Mouse (Mus musculus) CD4-positive, CD25-positive, alpha-beta regulatory T cell, adult 4 months (primary cell): Measurements from ENCODE around the gene Lyl1. TPM values are rescaled to one million over a fixed set of nuclear protein-coding genes. Genes with fewer than 3 reads are reported as not detected.

Experiments used
- ATAC-seq: one replicate; pipeline ENCODE4 v1.8.0; 2017
- polyA plus RNA-seq, 2 experiments: library from polyadenylated mRNA; unstranded; fragments of 100-300 nt; shearing (Covaris generic); gene quantifications; one replicate each; pipeline ENCODE4 v1.2.1; 2017

Gene Lyl1
- polyA plus RNA-seq, 2 experiments from 2014 or later = 2.0 to 2.6 TPM

GRCm38 (mm10) chr8:84668731-84669485 lies 32.3 kb upstream of the Lyl1 start:
- ATAC-seq = no peak

DNA sequence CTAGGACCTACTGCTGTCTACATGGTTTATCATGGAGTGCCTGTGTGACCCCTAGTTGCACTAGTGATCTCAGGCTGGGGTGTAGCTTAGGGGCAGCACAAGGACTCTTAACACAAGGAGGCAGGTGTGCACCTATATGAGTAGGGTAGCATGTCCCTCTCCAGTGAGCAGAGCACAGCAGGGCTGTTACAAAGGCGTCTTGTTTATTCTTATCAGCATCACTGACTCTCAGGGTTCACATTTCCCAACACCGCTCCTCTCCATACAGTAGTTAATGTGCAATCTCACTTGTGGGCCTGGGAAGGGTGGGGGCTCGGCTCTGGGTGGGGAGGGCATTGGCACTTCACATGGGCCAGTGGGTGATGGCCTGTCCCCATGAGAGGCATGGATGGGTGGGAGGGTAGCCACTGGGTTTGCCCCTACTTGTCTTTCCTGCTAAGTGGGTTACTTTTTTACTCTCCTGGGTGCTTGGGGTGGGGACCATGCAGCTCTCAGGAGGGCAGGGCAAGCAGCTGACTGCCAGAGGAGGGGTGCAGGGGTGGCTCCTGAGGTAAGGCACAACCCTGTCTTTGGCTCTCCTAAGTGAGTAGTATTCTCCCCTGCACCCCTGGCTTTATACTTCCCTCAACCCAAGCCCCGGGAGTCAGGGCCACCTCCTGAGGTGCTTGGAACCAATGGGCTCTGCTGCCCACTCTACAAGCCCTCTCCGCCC lies 30.8 kb upstream of the Lyl1 start:
- ATAC-seq = peak; percentile 34

GRCm38 (mm10) chr8:84677305-84677704 lies 24.0 kb upstream of the Lyl1 start:
- ATAC-seq = no peak

DNA sequence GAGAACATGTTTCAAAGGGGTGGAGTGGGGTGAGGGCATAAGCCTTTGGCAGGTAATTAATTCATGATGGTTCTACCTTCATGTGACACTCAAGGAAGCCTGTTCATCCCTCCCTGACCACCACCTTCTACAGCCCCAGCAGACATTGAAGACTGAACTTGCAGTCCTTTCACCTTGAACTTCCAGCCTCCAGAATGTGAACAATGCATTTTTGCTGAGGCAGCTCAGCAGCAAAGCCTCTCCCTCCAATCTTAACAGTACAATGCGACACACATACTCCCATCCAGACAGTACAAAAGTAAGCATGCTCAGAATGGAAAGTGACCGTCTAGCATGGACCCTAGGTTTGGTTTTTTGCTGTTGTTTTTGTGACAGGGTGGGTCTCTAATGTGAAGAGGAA lies 19.8 kb upstream of the Lyl1 start:
- no peak for ATAC-seq

GRCm38 (mm10) chr8:84682257-84682656 lies 19.0 kb upstream of the Lyl1 start:
- ATAC-seq = no peak

- ATAC-seq = no peak
Observed at GRCm38 (mm10) chr8:84684537-84684936, 16.7 kb upstream of the Lyl1 start.

DNA sequence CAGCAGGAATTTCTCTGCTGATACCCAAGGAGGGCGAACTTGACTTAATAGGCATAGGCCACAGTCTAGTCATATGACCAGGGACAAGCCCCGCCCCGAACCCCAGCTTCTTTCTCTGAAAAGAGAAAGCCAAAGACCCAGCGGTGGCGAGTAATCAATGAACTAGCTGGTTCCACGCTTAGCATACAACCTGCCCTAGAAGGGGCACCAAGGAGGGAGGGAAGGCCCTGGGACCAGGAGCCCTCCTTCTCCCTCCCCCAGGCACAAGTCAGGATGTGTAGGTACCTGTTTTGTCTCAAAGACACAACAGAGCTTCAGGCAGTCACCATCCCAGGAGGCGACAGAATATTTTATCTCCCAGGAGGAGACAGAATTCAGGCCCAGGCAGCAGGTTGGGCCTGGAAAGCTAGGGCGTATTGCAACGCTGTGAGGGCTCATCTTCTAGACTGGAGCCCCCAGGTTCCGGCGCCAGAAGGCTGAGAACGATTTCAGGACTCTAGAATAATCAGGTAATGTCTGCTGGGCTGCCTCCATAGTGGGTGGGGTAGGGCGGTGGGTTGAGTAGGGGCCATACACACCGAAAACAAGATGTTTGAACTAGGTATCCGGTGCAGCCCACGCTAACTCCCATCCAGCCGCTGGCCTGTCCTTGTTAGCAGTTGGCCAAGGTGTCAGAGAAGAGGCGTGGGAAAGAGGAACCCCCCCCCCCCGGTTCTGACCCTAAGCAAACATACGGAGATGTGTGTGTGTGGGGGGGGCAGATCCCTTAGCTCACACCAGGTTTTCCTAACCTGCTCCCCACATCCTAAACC lies 14.9 kb upstream of the Lyl1 start, which contains the start of gene Trmt1:
Gene Trmt1 (plus strand): TSS at position 117 of the 812 bp plus-strand sequence.
- ATAC-seq = no peak

DNA sequence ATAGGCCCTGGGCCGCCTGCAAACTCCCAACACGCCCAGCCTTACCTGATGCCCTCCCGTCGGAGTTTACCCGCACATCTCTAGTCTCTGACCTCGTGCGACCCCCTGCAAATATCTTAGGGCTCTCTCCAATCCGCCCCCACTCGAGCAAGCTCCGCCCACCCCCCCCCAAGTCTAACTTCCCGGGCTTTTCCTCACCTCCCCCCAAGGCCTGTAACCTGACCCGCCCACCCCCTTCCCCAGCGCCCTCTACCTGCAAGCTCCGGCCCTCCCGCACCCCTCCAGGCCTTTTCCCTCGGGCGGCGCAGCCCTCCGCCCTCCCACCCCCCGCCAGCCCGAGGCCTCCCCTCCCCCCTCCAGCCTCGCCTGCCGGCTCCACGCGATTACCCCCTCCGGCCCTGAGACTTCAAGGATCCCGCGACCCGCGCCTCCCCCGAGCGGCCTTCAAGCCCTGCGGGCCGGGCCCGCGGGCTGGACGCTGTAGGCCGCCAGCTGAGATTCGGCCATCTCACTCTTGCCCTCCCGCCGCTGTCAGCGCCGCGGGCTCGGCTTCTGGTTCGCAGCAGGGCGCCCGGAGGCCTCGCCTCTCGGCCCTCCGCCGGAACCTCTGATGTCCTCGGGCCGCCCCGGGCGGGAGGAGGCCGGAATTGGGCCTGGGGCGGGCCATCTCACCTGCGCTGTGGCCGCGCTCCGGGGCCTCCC lies 14.1 kb upstream of the Lyl1 start:
- no peak for ATAC-seq

- peak; percentile 81 for ATAC-seq
Observed at GRCm38 (mm10) chr8:84687705-84688100, 13.6 kb upstream of the Lyl1 start, which contains the start of gene Nacc1. Nacc1 (minus strand) TSS chr8:84687862.

- peak; percentile 81 for ATAC-seq
Observed at GRCm38 (mm10) chr8:84689091-84689915, 12.0 kb upstream of the Lyl1 start.

DNA sequence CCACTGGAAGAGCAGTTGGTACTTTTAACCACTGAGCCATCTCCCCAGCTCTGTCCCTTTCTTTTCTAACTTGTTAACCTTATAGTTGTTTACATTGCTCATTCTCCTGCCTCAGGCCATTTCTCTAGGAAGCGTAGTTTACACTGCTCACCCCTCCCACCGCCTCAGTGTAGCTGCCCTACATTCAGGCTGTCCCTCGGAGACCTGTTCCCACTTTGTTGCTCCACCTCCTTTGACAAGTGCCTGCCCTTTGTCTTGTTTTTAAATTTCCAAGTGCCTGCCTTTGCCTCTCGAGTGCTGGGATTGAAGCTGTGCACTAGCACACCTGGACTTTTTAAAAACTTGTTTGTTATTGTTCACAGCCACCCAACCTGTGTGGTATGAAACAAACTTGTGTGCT lies 7.9 kb upstream of the Lyl1 start:
- no peak for ATAC-seq

DNA sequence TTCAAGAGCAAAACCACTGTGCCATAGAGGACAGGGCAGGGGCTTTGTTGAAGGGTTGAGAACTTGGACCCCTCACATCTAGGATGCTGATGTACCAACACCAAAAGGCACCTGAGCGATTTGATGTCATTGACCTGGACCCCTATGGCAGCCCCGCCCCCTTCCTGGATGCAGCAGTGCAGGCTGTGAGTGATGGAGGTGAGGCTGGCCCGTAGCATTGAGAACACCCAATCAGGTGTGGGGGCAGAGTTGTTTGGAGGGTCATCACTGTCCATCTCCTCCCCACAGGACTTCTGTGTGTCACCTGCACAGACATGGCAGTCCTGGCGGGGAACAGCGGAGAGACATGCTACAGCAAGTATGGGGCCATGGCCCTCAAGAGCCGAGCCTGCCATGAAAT lies 6.1 kb upstream of the Lyl1 start:
- no peak for ATAC-seq

DNA sequence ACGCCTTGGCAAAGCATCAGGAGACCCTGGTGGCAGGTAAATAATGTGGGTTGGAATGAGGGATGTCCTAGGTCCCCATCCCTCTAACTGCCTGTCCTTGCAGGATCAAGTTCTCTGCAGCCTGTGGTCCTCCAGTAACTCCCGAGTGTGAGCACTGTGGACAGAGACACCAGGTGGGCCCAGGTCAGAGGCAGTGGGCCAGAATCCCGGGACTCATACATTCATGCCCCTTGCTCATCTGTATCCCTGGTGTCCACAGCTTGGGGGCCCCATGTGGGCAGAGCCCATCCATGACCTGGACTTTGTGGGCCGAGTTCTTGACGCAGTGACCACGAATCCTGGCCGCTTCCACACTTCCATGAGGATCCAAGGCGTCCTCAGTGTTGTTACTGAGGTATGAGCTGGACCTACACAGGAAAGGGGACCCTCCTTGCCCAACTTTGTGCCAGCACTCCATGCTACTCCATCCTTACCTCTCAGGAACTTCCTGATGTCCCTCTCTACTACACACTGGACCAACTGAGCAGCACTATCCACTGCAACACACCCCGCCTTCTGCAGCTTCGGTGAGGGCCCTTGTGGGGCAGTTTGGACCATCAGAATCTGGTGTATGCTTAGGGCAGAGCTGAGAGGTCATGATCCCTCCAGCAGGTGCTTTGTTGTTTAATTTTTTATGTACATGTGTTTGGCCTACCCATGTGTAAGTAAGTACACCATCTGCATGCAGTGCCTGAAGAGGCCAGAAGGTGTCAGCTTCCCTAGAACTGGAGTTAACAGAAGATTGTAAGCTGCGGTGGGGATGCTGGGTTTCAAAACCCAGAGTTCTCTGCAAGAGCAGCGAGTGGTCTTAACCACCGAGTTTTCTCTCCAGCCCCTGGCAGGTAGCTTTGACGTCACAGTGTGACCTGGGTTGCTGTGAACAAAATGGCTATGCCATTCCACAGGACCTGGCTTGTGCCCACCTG lies 3.8 kb upstream of the Lyl1 start:
- no peak for ATAC-seq

GRCm38 (mm10) chr8:84698288-84698687 lies 3.0 kb upstream of the Lyl1 start:
- no peak for ATAC-seq

DNA sequence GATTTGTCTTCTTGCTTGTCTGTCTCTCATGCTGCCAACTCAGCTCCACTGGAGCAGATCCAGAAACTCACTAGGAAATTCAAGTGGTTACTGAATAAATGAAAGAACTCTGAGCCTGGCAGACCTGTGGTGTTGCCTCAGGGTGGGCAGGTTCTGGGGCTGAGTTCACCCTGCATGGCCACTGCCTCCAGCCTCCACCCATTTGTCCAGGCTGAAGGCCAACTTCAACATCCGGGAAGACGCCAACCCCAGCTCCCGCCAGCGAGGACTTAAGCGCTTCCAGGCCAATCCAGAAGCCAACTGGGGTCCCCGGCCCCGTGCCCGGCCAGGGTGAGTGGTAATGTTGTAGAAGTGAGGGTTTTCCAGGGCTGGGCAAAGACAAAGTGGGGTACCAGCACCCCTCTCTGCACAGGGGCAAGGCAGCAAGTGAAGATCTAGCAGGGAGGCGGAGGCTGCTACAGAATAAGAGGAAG lies 2.3 kb upstream of the Lyl1 start:
- ATAC-seq = no peak

DNA sequence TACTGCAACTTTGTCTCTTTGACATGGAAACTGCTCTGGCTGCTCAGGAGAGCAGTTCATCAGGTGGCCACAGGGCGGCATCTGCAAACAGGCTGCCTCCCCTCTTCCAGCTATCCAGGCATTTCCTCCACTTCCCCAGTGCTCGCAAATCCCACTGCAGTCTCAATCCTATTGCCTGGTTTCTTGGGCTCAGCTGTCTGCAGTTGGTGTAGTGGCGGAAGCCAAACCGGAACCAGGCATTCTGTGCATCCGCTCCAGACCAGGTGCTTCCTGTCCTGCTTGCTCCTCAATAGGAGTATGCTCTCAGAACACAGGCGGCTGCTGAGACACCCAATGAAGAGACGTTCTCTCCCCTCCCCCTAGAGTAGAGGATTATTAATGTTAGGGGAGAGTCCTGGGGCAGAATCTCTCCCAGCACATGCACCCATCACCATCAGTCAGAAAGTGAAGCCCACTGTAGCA lies 1.4 kb upstream of the Lyl1 start:
- ATAC-seq = peak; percentile 38

DNA sequence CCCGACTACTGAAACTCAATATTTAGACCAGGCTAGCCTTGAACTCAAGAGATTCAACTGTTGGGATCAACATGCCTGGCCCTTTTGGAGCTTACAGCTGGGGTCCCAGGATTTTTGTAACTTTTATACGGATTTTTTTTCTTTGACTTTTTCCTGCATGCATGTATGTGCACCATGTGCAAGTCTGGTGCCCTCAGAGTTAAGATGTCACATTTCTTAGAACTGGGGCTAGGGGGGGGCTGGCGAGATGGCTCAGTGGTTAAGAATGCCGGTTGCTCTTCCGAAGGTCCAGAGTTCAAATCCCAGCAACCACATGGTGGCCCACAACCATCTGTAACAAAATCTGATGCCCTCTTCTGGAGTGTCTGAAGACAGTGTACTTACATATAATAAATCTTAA lies 731 bp upstream of the Lyl1 start:
- no peak for ATAC-seq

DNA sequence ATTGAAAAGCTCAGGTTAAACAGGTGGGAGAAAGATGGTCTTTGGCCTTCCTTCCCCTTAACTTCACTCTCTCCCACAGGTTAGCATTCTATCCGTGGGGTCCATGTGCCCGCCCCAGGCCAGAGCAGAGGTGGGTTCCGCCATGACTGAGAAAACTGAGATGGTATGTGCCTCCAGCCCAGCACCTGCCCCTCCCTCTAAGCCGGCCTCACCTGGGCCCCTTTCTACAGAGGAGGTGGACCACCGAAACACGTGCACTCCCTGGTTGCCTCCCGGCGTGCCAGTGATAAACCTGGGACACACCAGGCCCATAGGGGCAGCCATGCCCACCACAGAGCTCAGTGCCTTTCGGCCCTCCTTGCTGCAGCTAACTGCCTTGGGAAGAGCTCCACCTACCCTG lies 1.3 kb downstream of the Lyl1 start:
- ATAC-seq = no peak

DNA sequence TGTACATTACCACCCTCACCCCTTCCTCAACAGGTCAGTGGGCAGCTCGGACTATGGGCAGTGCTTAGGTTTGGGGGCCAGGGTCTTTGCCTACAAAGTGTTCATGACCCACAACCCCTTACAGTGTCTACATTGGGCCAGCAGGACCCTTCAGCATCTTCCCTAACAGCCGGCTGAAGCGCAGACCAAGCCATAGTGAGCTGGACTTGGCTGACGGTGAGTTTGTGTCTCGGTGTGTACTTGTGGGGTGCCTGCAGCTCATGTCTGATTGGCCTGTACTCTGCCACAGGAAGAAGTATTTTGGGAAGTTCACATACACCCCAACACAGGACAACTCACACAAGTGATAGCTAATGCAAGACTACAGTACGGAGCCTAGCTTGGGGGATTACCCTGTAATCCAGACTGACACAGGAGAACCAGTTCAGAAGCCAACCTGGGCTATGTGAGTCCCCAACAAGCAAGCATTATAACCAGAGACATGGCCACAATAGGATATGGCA lies 1.8 kb downstream of the Lyl1 start:
- no peak for ATAC-seq
